Mouse (Mus musculus): ENCODE data around the gene Fancm. TPM values are rescaled to one million over a fixed set of nuclear protein-coding genes. Genes with fewer than 3 reads are reported as not detected.

The Fancm gene
- 45.6 and 51.2 TPM in 2 replicates for total RNA-seq (2012; rRNA removed)

GRCm38 (mm10) chr12:65075085-65075732, at the start of gene Fancm:
Gene Fancm (plus strand): TSS chr12:65075603.
- in situ Hi-C loops (cut with MboI; ENCODE audit: low sequenced_read_pairs in 2 of 2, unreplicated experiment in 2 of 2) = no loop called here
- DNase-seq (ENCODE audit: low read depth, low spot score) = peak; percentile 83
- Histone ChIP-seq H3K27ac (ENCODE audit: insufficient read depth, low read depth, low read length, poor library complexity, severe bottlenecking) (no peak within 1 kb of the TSS), H3K36me3 (ENCODE audit: control insufficient read depth, insufficient read depth, low read length, poor library complexity, severe bottlenecking) (peaks cover 4% of the 10 kb centered on the region), H3K9me3 (ENCODE audit: control insufficient read depth, insufficient read depth, low read depth, low read length) (no peaks in the 10 kb centered on the region), H3K9ac (ENCODE audit: insufficient read depth, low read depth, low read length, poor library complexity, severe bottlenecking) (peak within 1 kb of the TSS; percentile 86), H3K4me3 (ENCODE audit: insufficient read depth in 1 of 2, low read depth in 1 of 2, low read length in 2 of 2, poor library complexity in 1 of 2, severe bottlenecking in 1 of 2) (peak within 1 kb of the TSS; percentile 75 to 95), H3K4me1 (ENCODE audit: control insufficient read depth in 2 of 2, insufficient read depth in 2 of 2, low read length in 2 of 2, poor library complexity in 1 of 2) (peaks cover 0 to 7% of the 10 kb centered on the region in 2 experiments; a peak in 2 of 4 replicates)
- TF ChIP-seq CHD2 (IDR thresholded peaks at IDR 0.05; ENCODE audit: low read depth, low read length) (no peak), HCFC1 (IDR thresholded peaks at IDR 0.05; ENCODE audit: borderline replicate concordance, insufficient read depth, low read length) (no peak), ZNF384 (IDR thresholded peaks at IDR 0.05; ENCODE audit: low read depth, low read length) (no peak), ZC3H11A (IDR thresholded peaks at IDR 0.05; ENCODE audit: borderline replicate concordance, low read depth, low read length) (no peak), MAFK (IDR thresholded peaks at IDR 0.05; ENCODE audit: insufficient read depth, low read depth, low read length) (no peak)

DNA sequence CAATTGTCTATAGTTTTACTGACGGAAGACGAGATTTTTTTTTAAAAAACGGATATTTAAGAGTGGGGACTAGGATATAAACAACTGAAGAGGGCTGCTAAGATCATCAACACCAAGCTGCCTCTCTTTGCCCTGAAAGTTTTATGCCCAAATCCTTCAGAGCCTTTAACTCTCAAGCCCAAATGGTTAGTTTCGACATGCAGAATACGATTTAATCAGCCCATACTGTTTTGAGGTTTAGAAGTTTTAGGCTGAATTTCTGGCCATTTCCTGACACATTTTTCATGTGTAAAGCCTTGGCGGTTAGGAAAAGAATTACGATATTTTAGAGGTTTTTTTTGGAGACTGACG, 39.6 kb upstream of the Fancm start:
- H3K36me3 ChIP-seq (ENCODE audit: control insufficient read depth, insufficient read depth, low read length, poor library complexity, severe bottlenecking) = no peaks in the 10 kb centered on the region; the same call in 1 of the 2 replicates
- 0 out of 4 replicates have a peak, but pooled peaks cover 0 to 2% of the 10 kb centered on the region in 2 experiments for H3K4me1 ChIP-seq (ENCODE audit: control insufficient read depth in 2 of 2, insufficient read depth in 2 of 2, low read length in 2 of 2, poor library complexity in 1 of 2)
- in situ Hi-C loops (cut with MboI; ENCODE audit: low sequenced_read_pairs in 2 of 2, unreplicated experiment in 2 of 2) = no loop called here
- no peak overlapping the region for H3K27ac ChIP-seq (ENCODE audit: insufficient read depth, low read depth, low read length, poor library complexity, severe bottlenecking)
- H3K9ac ChIP-seq (ENCODE audit: insufficient read depth, low read depth, low read length, poor library complexity, severe bottlenecking) = no peak overlapping the region
- H3K9me3 ChIP-seq (ENCODE audit: control insufficient read depth, insufficient read depth, low read depth, low read length) = peaks cover 10% of the 10 kb centered on the region
- peak overlapping the region; percentile 75 to 87; a peak in 2 of 4 replicates for H3K4me3 ChIP-seq (ENCODE audit: insufficient read depth in 1 of 2, low read depth in 1 of 2, low read length in 2 of 2, poor library complexity in 1 of 2, severe bottlenecking in 1 of 2)
- DNase-seq (ENCODE audit: low read depth, low spot score) = no peak
- no peak for TF ChIP-seq MAFK (IDR thresholded peaks at IDR 0.05; ENCODE audit: insufficient read depth, low read depth, low read length)
- TF ChIP-seq HCFC1 (IDR thresholded peaks at IDR 0.05; ENCODE audit: borderline replicate concordance, insufficient read depth, low read length) = no peak
- no peak for TF ChIP-seq ZNF384 (IDR thresholded peaks at IDR 0.05; ENCODE audit: low read depth, low read length)
- TF ChIP-seq ZC3H11A (IDR thresholded peaks at IDR 0.05; ENCODE audit: borderline replicate concordance, low read depth, low read length) = no peak
- TF ChIP-seq CHD2 (IDR thresholded peaks at IDR 0.05; ENCODE audit: low read depth, low read length) = no peak

GRCm38 (mm10) chr12:65036190-65036870, 39.1 kb upstream of the Fancm start, which contains the start of gene Prpf39:
Gene Prpf39 (plus strand): TSS chr12:65036333.
- H3K9ac ChIP-seq (ENCODE audit: insufficient read depth, low read depth, low read length, poor library complexity, severe bottlenecking) = peak within 1 kb of the TSS; percentile 97
- H3K36me3 ChIP-seq (ENCODE audit: control insufficient read depth, insufficient read depth, low read length, poor library complexity, severe bottlenecking) = no peaks in the 10 kb centered on the region; the same call in 1 of the 2 replicates
- TF ChIP-seq HCFC1 (IDR thresholded peaks at IDR 0.05; ENCODE audit: borderline replicate concordance, insufficient read depth, low read length) = 0 out of 2 replicates have a peak, but pooled peaks have one; percentile 58
- TF ChIP-seq ZC3H11A (IDR thresholded peaks at IDR 0.05; ENCODE audit: borderline replicate concordance, low read depth, low read length) = no peak
- peak; percentile 85 for TF ChIP-seq ZNF384 (IDR thresholded peaks at IDR 0.05; ENCODE audit: low read depth, low read length)
- TF ChIP-seq CHD2 (IDR thresholded peaks at IDR 0.05; ENCODE audit: low read depth, low read length) = no peak
- no peak for TF ChIP-seq MAFK (IDR thresholded peaks at IDR 0.05; ENCODE audit: insufficient read depth, low read depth, low read length)
- H3K4me3 ChIP-seq (ENCODE audit: insufficient read depth in 1 of 2, low read depth in 1 of 2, low read length in 2 of 2, poor library complexity in 1 of 2, severe bottlenecking in 1 of 2) = peak within 1 kb of the TSS; percentile 75 to 87
- DNase-seq (ENCODE audit: low read depth, low spot score) = peak; percentile 61
- peak within 1 kb of the TSS; percentile 66 for H3K27ac ChIP-seq (ENCODE audit: insufficient read depth, low read depth, low read length, poor library complexity, severe bottlenecking)
- in situ Hi-C loops (cut with MboI; ENCODE audit: low sequenced_read_pairs in 2 of 2, unreplicated experiment in 2 of 2) = no loop called here
- H3K9me3 ChIP-seq (ENCODE audit: control insufficient read depth, insufficient read depth, low read depth, low read length) = peaks cover 10% of the 10 kb centered on the region
- 0 out of 4 replicates have a peak, but pooled peaks cover 0 to 2% of the 10 kb centered on the region in 2 experiments for H3K4me1 ChIP-seq (ENCODE audit: control insufficient read depth in 2 of 2, insufficient read depth in 2 of 2, low read length in 2 of 2, poor library complexity in 1 of 2)

GRCm38 (mm10) chr12:65036892-65037545, 38.4 kb upstream of the Fancm start:
- H3K9me3 ChIP-seq (ENCODE audit: control insufficient read depth, insufficient read depth, low read depth, low read length) = peaks cover 10% of the 10 kb centered on the region
- no peak overlapping the region for H3K27ac ChIP-seq (ENCODE audit: insufficient read depth, low read depth, low read length, poor library complexity, severe bottlenecking)
- TF ChIP-seq MAFK (IDR thresholded peaks at IDR 0.05; ENCODE audit: insufficient read depth, low read depth, low read length) = no peak
- no peak for TF ChIP-seq CHD2 (IDR thresholded peaks at IDR 0.05; ENCODE audit: low read depth, low read length)
- no peak for TF ChIP-seq HCFC1 (IDR thresholded peaks at IDR 0.05; ENCODE audit: borderline replicate concordance, insufficient read depth, low read length)
- no peak for DNase-seq (ENCODE audit: low read depth, low spot score)
- in situ Hi-C loops (cut with MboI; ENCODE audit: low sequenced_read_pairs in 2 of 2, unreplicated experiment in 2 of 2) = no loop called here
- 0 out of 4 replicates have a peak, but pooled peaks cover 0 to 2% of the 10 kb centered on the region in 2 experiments for H3K4me1 ChIP-seq (ENCODE audit: control insufficient read depth in 2 of 2, insufficient read depth in 2 of 2, low read length in 2 of 2, poor library complexity in 1 of 2)
- no peaks in the 10 kb centered on the region; the same call in 1 of the 2 replicates for H3K36me3 ChIP-seq (ENCODE audit: control insufficient read depth, insufficient read depth, low read length, poor library complexity, severe bottlenecking)
- H3K4me3 ChIP-seq (ENCODE audit: insufficient read depth in 1 of 2, low read depth in 1 of 2, low read length in 2 of 2, poor library complexity in 1 of 2, severe bottlenecking in 1 of 2) = peak overlapping the region; percentile 75 to 87; a peak in 3 of 4 replicates
- no peak overlapping the region; the same call in 1 of the 2 replicates for H3K9ac ChIP-seq (ENCODE audit: insufficient read depth, low read depth, low read length, poor library complexity, severe bottlenecking)

Data from ES-E14 (cell line).